Mouse (Mus musculus): ENCODE data around the gene Rasgrf1. TPM values are rescaled to one million over a fixed set of nuclear protein-coding genes. Genes with fewer than 3 reads are reported as not detected.

Gene Rasgrf1
- polyA plus RNA-seq (2015; fragmentation: Nextera tagmentation; extraction: Ambion mirVana): 0.20 and 0.62 TPM in 2 replicates

DNA sequence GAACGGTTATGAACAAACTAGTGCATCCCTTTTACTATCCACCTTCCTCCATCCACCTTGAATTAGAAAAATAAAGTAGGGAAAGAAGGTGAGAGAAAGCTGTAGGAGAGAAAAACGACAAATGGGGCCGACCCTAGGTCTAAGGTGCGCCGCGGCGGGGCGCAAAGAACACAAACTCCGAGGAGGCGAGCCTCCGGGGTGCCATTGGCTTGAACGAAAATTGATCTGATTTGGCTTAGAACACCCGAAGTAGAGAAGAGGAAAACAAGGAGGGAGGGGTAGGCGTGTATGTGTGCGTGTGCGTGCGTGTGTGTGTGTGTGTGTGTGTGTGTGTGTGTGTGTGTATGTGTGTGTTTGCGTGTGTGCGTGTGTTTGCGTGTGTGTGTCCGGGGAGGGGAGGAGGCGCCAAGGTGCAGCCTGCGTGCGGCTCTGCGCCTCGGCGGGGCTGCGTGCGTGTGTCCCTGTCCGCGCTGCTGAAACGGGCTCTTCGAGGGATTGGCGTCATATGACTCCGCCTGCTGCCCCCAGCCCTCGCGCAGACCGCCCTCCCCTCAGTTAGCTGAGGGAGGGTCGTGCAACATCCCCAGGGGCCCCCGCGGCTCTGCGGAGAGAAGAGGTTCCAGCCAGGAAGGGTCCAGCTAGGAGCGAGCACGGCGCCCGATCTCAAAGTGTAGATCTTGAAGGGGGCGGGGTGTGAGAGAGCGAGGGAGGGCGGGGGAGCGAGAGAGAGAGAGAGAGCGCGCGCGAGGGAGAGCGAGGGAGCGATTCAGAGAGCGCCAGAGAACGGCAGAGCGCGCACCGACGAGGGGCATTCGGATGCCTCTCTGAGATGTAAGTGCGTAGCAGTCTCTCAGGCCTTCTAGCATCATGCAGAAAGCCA lies at the start of gene Rasgrf1:
Rasgrf1 (plus strand) TSS at position 778 of the 880 bp plus-strand sequence.

DNA sequence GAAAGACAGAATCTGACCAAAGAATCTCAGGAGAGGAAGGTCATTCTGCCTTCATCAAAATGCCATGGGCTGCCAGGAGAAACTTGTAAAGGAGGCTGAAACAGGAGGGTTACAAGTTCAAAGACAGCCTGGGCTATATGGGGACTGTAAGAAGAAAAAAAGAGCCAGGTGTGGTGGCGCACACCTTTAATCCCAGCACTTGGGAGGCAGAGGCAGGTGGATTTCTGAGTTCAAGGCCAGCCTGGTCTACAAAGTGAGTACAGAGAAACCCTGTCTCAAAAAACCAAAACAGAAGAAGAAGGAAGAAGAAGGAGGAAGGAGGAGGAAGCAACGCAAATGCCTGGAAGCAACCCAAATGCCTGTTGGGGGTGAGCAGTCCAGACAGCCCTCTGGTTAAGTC lies 144.1 kb downstream of the Rasgrf1 start, which contains the start of gene Ctsh:
Ctsh (plus strand) TSS at position 301 of the 400 bp plus-strand sequence.

Other genes starting within 250 kb of the Rasgrf1 start
- gene Tmed3, start 204.8 kb upstream of the Rasgrf1 start, polyA plus RNA-seq (2015; fragmentation: Nextera tagmentation; extraction: Ambion mirVana): 133 and 143 TPM in 2 replicates
- not detected in 2 replicates for gene Ankrd34c, start 171.4 kb upstream of the Rasgrf1 start, polyA plus RNA-seq (2015; fragmentation: Nextera tagmentation; extraction: Ambion mirVana)
- 423 and 576 TPM in 2 replicates for gene Ctsh, start 144.2 kb downstream of the Rasgrf1 start, polyA plus RNA-seq (2015; fragmentation: Nextera tagmentation; extraction: Ambion mirVana)
- gene Morf4l1, start 204.9 kb downstream of the Rasgrf1 start, polyA plus RNA-seq (2015; fragmentation: Nextera tagmentation; extraction: Ambion mirVana): 374 and 387 TPM in 2 replicates